Mouse (Mus musculus): ENCODE data around the gene Uba52. TPM values are rescaled to one million over a fixed set of nuclear protein-coding genes. Genes with fewer than 3 reads are reported as not detected.

Gene Uba52
- polyA plus RNA-seq, 1 experiment from 2014 or later, result 856 TPM

- peaks cover 75% of the 10 kb centered on the region for H3K4me1 ChIP-seq
- H3K27me3 ChIP-seq, result peaks cover 62% of the 10 kb centered on the region
Measured at GRCm38 (mm10) chr8:70500386-70501301, 10.0 kb downstream of the Uba52 start.

GRCm38 (mm10) chr8:70495771-70496062, 14.9 kb downstream of the Uba52 start:
- peak overlapping the region; percentile 59 for H3K27ac ChIP-seq
- peak overlapping the region; percentile 72 for H3K9ac ChIP-seq
- no peak for ATAC-seq (ENCODE audit: low FRiP score, low read depth)
- no peaks in the 10 kb centered on the region for H3K36me3 ChIP-seq
- H3K4me1 ChIP-seq, result peaks cover 71% of the 10 kb centered on the region
- H3K4me2 ChIP-seq (replicated peaks), result peak overlapping the region; percentile 90
- H3K9me3 ChIP-seq, result no peaks in the 10 kb centered on the region
- H3K27me3 ChIP-seq, result peaks cover 90% of the 10 kb centered on the region
- 11% methylated on average over 12 of the region's 12 CpGs for WGBS
- peak overlapping the region; percentile 63 for H3K4me3 ChIP-seq

More at GRCm38 (mm10) chr8:70500386-70501301, 10.0 kb downstream of the Uba52 start:
- H3K27ac ChIP-seq, result no peak overlapping the region
- peak overlapping the region; percentile 50 for H3K4me2 ChIP-seq (replicated peaks)
- H3K4me3 ChIP-seq, result peak overlapping the region; percentile 12; the same call in 1 of the 2 replicates
- 0 out of 2 replicates have a peak, but pooled peaks cover 3% of the 10 kb centered on the region for H3K36me3 ChIP-seq
- 12% methylated on average over 39 of the region's 39 CpGs for WGBS
- H3K9ac ChIP-seq, result no peak overlapping the region
- no peaks in the 10 kb centered on the region for H3K9me3 ChIP-seq
- ATAC-seq (ENCODE audit: low FRiP score, low read depth), result no peak

- Histone ChIP-seq H3K4me3 (peak overlapping the region; percentile 63), H3K9ac (peak overlapping the region; percentile 72), H3K27me3 (peaks cover 90% of the 10 kb centered on the region), H3K4me1 (peaks cover 74% of the 10 kb centered on the region), H3K27ac (peak overlapping the region; percentile 59), H3K9me3 (no peaks in the 10 kb centered on the region), H3K4me2 (replicated peaks) (peak overlapping the region; percentile 90), H3K36me3 (no peaks in the 10 kb centered on the region)
- no peak for ATAC-seq (ENCODE audit: low FRiP score, low read depth)
- WGBS, result 4% methylated on average over 21 of the region's 21 CpGs
Measured at GRCm38 (mm10) chr8:70495001-70495770, 15.4 kb downstream of the Uba52 start.

GRCm38 (mm10) chr8:70494416-70494945, 16.1 kb downstream of the Uba52 start:
- peak overlapping the region; percentile 72 for H3K9ac ChIP-seq
- peaks cover 90% of the 10 kb centered on the region for H3K27me3 ChIP-seq
- H3K4me2 ChIP-seq (replicated peaks), result peak overlapping the region; percentile 90
- ATAC-seq (ENCODE audit: low FRiP score, low read depth), result no peak
- peaks cover 76% of the 10 kb centered on the region for H3K4me1 ChIP-seq
- no peaks in the 10 kb centered on the region for H3K9me3 ChIP-seq
- H3K36me3 ChIP-seq, result no peaks in the 10 kb centered on the region
- WGBS, result 1% methylated on average over 22 of the region's 28 CpGs
- peak overlapping the region; percentile 63 for H3K4me3 ChIP-seq
- H3K27ac ChIP-seq, result peak overlapping the region; percentile 59; the same call in 1 of the 2 replicates

- Histone ChIP-seq H3K36me3 (no peaks in the 10 kb centered on the region), H3K27ac (peak overlapping the region; percentile 59), H3K9ac (peak overlapping the region; percentile 72), H3K27me3 (peaks cover 90% of the 10 kb centered on the region), H3K4me2 (replicated peaks) (peak overlapping the region; percentile 90), H3K4me1 (peaks cover 76% of the 10 kb centered on the region), H3K4me3 (peak overlapping the region; percentile 63), H3K9me3 (no peaks in the 10 kb centered on the region)
- WGBS, result under 1% methylated on average over 46 of the region's 47 CpGs
- ATAC-seq (ENCODE audit: low FRiP score, low read depth), result 0 out of 2 replicates have a peak, but pooled peaks have one; percentile 7
Measured at GRCm38 (mm10) chr8:70493692-70494415, 16.7 kb downstream of the Uba52 start.

GRCm38 (mm10) chr8:70492664-70493640, 17.6 kb downstream of the Uba52 start, which contains the start of gene Crlf1:
Gene Crlf1, plus strand, starts transcription at chr8:70493158.
- no peaks in the 10 kb centered on the region for H3K9me3 ChIP-seq
- peaks cover 81% of the 10 kb centered on the region for H3K4me1 ChIP-seq
- peak within 1 kb of the TSS; percentile 90 for H3K4me2 ChIP-seq (replicated peaks)
- peak within 1 kb of the TSS; percentile 63 for H3K4me3 ChIP-seq
- H3K36me3 ChIP-seq, result no peaks in the 10 kb centered on the region
- peak within 1 kb of the TSS; percentile 59 for H3K27ac ChIP-seq
- under 1% methylated on average over 58 of the region's 93 CpGs for WGBS
- peak within 1 kb of the TSS; percentile 72 for H3K9ac ChIP-seq
- no peak for ATAC-seq (ENCODE audit: low FRiP score, low read depth)
- H3K27me3 ChIP-seq, result peaks cover 93% of the 10 kb centered on the region

- H3K4me2 ChIP-seq (replicated peaks), result peak overlapping the region; percentile 90
- 0 out of 2 replicates have a peak overlapping the region, but pooled peaks have one; percentile 25 for H3K9ac ChIP-seq
- peaks cover 97% of the 10 kb centered on the region for H3K27me3 ChIP-seq
- no peaks in the 10 kb centered on the region for H3K9me3 ChIP-seq
- no peak for ATAC-seq (ENCODE audit: low FRiP score, low read depth)
- H3K36me3 ChIP-seq, result no peaks in the 10 kb centered on the region
- H3K4me1 ChIP-seq, result peaks cover 94% of the 10 kb centered on the region
- peak overlapping the region; percentile 55; the same call in 1 of the 2 replicates for H3K27ac ChIP-seq
- 5% methylated on average over 20 of the region's 20 CpGs for WGBS
- H3K4me3 ChIP-seq, result peak overlapping the region; percentile 63
Measured at GRCm38 (mm10) chr8:70490880-70491495, 19.6 kb downstream of the Uba52 start.

- Histone ChIP-seq H3K4me2 (replicated peaks) (peak overlapping the region; percentile 90), H3K9ac (0 out of 2 replicates have a peak overlapping the region, but pooled peaks have one; percentile 25), H3K9me3 (no peaks in the 10 kb centered on the region), H3K36me3 (no peaks in the 10 kb centered on the region), H3K27ac (peak overlapping the region; percentile 55), H3K4me3 (peak overlapping the region; percentile 63), H3K4me1 (peaks cover 87% of the 10 kb centered on the region), H3K27me3 (peaks cover 93% of the 10 kb centered on the region)
- WGBS, result 11% methylated on average over 10 of the region's 10 CpGs
- ATAC-seq (ENCODE audit: low FRiP score, low read depth), result no peak
Measured at GRCm38 (mm10) chr8:70490061-70490879, 20.3 kb downstream of the Uba52 start.

GRCm38 (mm10) chr8:70489576-70489975, 21.0 kb downstream of the Uba52 start:
- Histone ChIP-seq H3K4me1 (peaks cover 80% of the 10 kb centered on the region), H3K36me3 (no peaks in the 10 kb centered on the region), H3K4me2 (replicated peaks) (peak overlapping the region; percentile 90), H3K9ac (peak overlapping the region; percentile 54), H3K27me3 (peaks cover 92% of the 10 kb centered on the region), H3K4me3 (peak overlapping the region; percentile 37), H3K27ac (no peak overlapping the region), H3K9me3 (no peaks in the 10 kb centered on the region)
- 2% methylated on average over 31 of the region's 41 CpGs for WGBS
- no peak for ATAC-seq (ENCODE audit: low FRiP score, low read depth)
